In genomic region chr5:33535145-33536010, GRCm38 (mm10) we compare ENCODE assay signal across 11 mouse cellular contexts.
DNase-seq lines count a peak whose midpoint lies in the region; ATAC-seq and TF ChIP-seq lines count a peak whose summit lies in the region.
"Had no signal": no experiment of that assay in that cellular context is flagged by ENCODE, and none has a peak within 500 bp of the region (broad histone marks: within the 10 kb centered on the region; RNA-seq: fewer than 3 reads in every experiment).

No protein-coding gene starts in this region.

- no peak overlapping the region for H3K27ac ChIP-seq in liver, adult 2 months (replicated peaks; ENCODE audit: insufficient read depth, low read depth, low read length)
- H3K27ac ChIP-seq in embryonic facial prominence, embryonic 13.5 days = no peak overlapping the region
- no peak overlapping the region for H3K27ac ChIP-seq in limb, embryonic 11.5 days (replicated peaks; ENCODE audit: low read depth, low read length)
- H3K27ac ChIP-seq: macrophage had no signal

- no peaks in the 10 kb centered on the region for H3K9me3 ChIP-seq in embryonic facial prominence, embryonic 13.5 days
- no peaks in the 10 kb centered on the region for H3K9me3 ChIP-seq in limb, embryonic 11.5 days (ENCODE audit: control insufficient read depth, low read length)

- H3K9ac ChIP-seq in liver, adult 2 months (ENCODE audit: low read depth, low read length) = no peak overlapping the region
- peak overlapping the region; percentile 27; the same call in 1 of the 2 replicates for H3K9ac ChIP-seq in embryonic facial prominence, embryonic 13.5 days
- H3K9ac ChIP-seq in limb, embryonic 11.5 days (ENCODE audit: low read length) = peak overlapping the region; percentile 23; the same call in 1 of the 2 replicates

- H3K4me2 ChIP-seq in embryonic facial prominence, embryonic 13.5 days = peak overlapping the region; percentile 37
- H3K4me2 ChIP-seq in limb, embryonic 11.5 days (ENCODE audit: low read depth, severe bottlenecking) = peak overlapping the region; percentile 33

- no peaks in the 10 kb centered on the region for H3K36me3 ChIP-seq in liver, adult 2 months (ENCODE audit: control insufficient read depth, insufficient read depth, low read length)
- no peaks in the 10 kb centered on the region for H3K36me3 ChIP-seq in embryonic facial prominence, embryonic 13.5 days
- no peaks in the 10 kb centered on the region for H3K36me3 ChIP-seq in limb, embryonic 11.5 days (ENCODE audit: control insufficient read depth, insufficient read depth, low read length)

- H3K4me3 ChIP-seq in liver, adult 2 months (ENCODE audit: insufficient read depth, low read depth, low read length) = no peak overlapping the region
- peak overlapping the region; percentile 17 for H3K4me3 ChIP-seq in embryonic facial prominence, embryonic 13.5 days
- H3K4me3 ChIP-seq in limb, embryonic 11.5 days (ENCODE audit: low read depth, low read length) = no peak overlapping the region

- no peaks in the 10 kb centered on the region for H3K4me1 ChIP-seq in liver, adult 2 months (ENCODE audit: control insufficient read depth, insufficient read depth, low read length)
- peaks cover 9% of the 10 kb centered on the region for H3K4me1 ChIP-seq in embryonic facial prominence, embryonic 13.5 days
- H3K4me1 ChIP-seq in limb, embryonic 11.5 days (ENCODE audit: control insufficient read depth, insufficient read depth, low read length) = peaks cover 11% of the 10 kb centered on the region

- TF ChIP-seq CTCF in liver, adult 2 months (IDR thresholded peaks at IDR 0.05; ENCODE audit: low read depth, low read length) = no peak

- WGBS in liver, adult 2 months = 27% methylated on average over 21 of the region's 21 CpGs
- 9% methylated on average over 21 of the region's 21 CpGs for WGBS in embryonic facial prominence, embryonic 13.5 days
- WGBS in limb, embryonic 11.5 days = 5% methylated on average over 21 of the region's 21 CpGs

- no peak for ATAC-seq in embryonic facial prominence, embryonic 13.5 days (ENCODE audit: insufficient number of reproducible peaks, insufficient read depth, low FRiP score, low TSS enrichment, low read depth)
- no peak for ATAC-seq in limb, embryonic 11.5 days (ENCODE audit: insufficient number of reproducible peaks, low FRiP score, low TSS enrichment, low read depth)

- peak; percentile 8 for DNase-seq in liver, adult 2 months (ENCODE audit: extremely low read depth, low read depth, low spot score)
- no peak for DNase-seq in liver
- DNase-seq in limb, embryonic 11.5 days (ENCODE audit: low spot score) = peak; percentile 58
- DNase-seq in retina, postnatal 1 day = peak; percentile 55
- no peak for DNase-seq in cerebellum, postnatal 14 days
- DNase-seq in ovary, postnatal 36 days (ENCODE audit: low spot score) = no peak
- DNase-seq in spleen, postnatal 14 days (ENCODE audit: low spot score in 2 of 2) = no peak
- DNase-seq: cerebellum, adult 9-11 months; kidney, adult 8-10 months had no signal

- H3K79me2 ChIP-seq in liver, adult 2 months (ENCODE audit: control insufficient read depth, insufficient read depth, low read length) = no peaks in the 10 kb centered on the region

- H3K27me3 ChIP-seq in liver, adult 2 months (ENCODE audit: control insufficient read depth, insufficient read depth, low read length) = 0 out of 2 replicates have a peak, but pooled peaks cover 4% of the 10 kb centered on the region
- peaks cover 91% of the 10 kb centered on the region for H3K27me3 ChIP-seq in embryonic facial prominence, embryonic 13.5 days
- H3K27me3 ChIP-seq in limb, embryonic 11.5 days (ENCODE audit: control insufficient read depth, insufficient read depth, low read length) = peaks cover 34% of the 10 kb centered on the region

- no peak for TF ChIP-seq POLR2A in liver, adult 2 months (IDR thresholded peaks at IDR 0.05; ENCODE audit: extremely low read depth, insufficient read depth, low read length)

Comparison
In these comparisons a context has a peak if more than half of its experiments do, and no peak if none do; other contexts are left out.
1. DNase-seq: peak in liver, adult 2 months (single experiment), limb, embryonic 11.5 days (single experiment) and retina, postnatal 1 day (single experiment); none in liver (single experiment), cerebellum, postnatal 14 days (0 of 2), ovary, postnatal 36 days (single experiment) and spleen, postnatal 14 days (0 of 2).